Mouse (Mus musculus) megakaryocyte, embryonic 14.5 days (primary cell): ENCODE data around the gene Ndufa1. TPM values are rescaled to one million over a fixed set of nuclear protein-coding genes. Genes with fewer than 3 reads are reported as not detected.
"Not testable (repeated sequence)": the region's sequence is repeated elsewhere in the genome, so short reads cannot be mapped to it uniquely, and the experiment has no call there.

Experiments
- H3K27me3 ChIP-seq: replicated peaks from 2 replicates; pipeline ENCODE3; 2012; ENCODE audit warnings: inconsistent platforms
- H3K36me3 ChIP-seq: replicated peaks from 2 replicates; pipeline ENCODE3; 2012; ENCODE audit warnings: low read length, inconsistent platforms, mixed read lengths
- H3K4me1 ChIP-seq: 2 replicates; pipeline ENCODE4 v1.6.1; 2012; ENCODE audit warnings: inconsistent platforms
- H3K4me3 ChIP-seq: replicated peaks from 2 replicates; pipeline ENCODE3; 2012; ENCODE audit warnings: moderate library complexity, mild to moderate bottlenecking, inconsistent platforms
- H3K9me3 ChIP-seq: 2 replicates; pipeline ENCODE4 v1.6.1; 2012; ENCODE audit warnings: inconsistent platforms
- FLI1 ChIP-seq: IDR thresholded peaks from 2 replicates; pipeline ENCODE4 v1.6.1; 2012; ENCODE audit warnings: low read length, inconsistent platforms, mixed read lengths
- GATA1 ChIP-seq: IDR thresholded peaks from 3 replicates; pipeline ENCODE4 v1.6.1; 2012; ENCODE audit warnings: mixed read lengths, low read length, inconsistent platforms, borderline replicate concordance
- polyA plus RNA-seq: library from polyadenylated mRNA; stranded (reverse); fragments of >175 nt; gene quantifications from 2 replicates; pipeline ENCODE4 v1.2.3, GENCODE M21; 2012; ENCODE audit warnings: low replicate concordance; ENCODE audit not compliant: insufficient read depth

Ndufa1 gene
- polyA plus RNA-seq, 1 experiment: 272 TPM

DNA sequence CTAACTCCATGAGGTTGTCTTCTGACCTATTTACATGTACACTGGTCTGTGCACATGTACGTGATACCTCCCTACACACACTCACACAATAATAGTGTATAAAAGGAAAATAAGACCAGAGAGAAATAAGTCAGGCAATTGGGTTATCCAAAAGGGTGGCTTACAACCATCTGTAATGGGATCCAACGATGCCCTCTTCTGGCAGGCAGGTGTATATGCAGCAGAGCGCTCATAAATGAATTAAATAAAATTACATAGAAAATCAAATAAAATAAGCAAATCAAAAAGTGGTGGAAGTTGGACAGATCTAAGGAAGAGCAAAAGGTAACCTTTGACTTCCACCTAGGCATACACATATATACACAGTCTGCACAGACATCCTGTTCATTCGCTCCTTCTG, 33.1 kb downstream of the Ndufa1 start:
- TF ChIP-seq FLI1 (no peak), GATA1 (no peak)
- peaks cover 5% of the 10 kb centered on the region for H3K27me3 ChIP-seq
- no peak overlapping the region for H3K4me3 ChIP-seq
- H3K9me3 ChIP-seq: no peaks in the 10 kb centered on the region
- H3K36me3 ChIP-seq: peaks cover 26% of the 10 kb centered on the region
- peaks cover 8% of the 10 kb centered on the region for H3K4me1 ChIP-seq

DNA sequence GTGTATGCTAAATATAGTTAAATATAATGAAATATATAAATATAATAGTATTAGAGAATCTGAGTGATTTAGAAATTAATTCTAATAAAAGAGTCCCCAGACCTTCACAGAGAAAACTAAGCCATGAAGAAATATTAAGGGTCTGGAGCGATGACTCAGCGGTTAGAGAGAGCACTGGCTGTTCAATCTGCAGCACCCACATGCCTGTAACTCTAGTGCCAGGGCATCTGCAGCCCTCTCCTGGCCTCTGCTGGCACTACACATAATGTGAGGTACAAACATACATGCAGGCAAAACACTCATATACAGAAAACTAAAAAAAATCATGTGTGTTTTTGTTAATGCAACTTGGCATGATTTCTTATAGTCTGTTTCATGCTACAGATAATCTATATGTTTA, 46.0 kb downstream of the Ndufa1 start:
- Histone ChIP-seq H3K4me3 (no peak overlapping the region), H3K27me3 (no peaks in the 10 kb centered on the region), H3K9me3 (no peaks in the 10 kb centered on the region), H3K4me1 (no peaks in the 10 kb centered on the region), H3K36me3 (peaks cover 64% of the 10 kb centered on the region)
- no peak for TF ChIP-seq FLI1
- TF ChIP-seq GATA1: no peak

- not testable (repeated sequence) for H3K27me3 ChIP-seq, H3K4me3 ChIP-seq, H3K4me1 ChIP-seq, H3K9me3 ChIP-seq
- H3K36me3 ChIP-seq: peaks cover 64% of the 10 kb centered on the region
Observed at GRCm38 (mm10) chrX:37144498-37144897, 46.5 kb downstream of the Ndufa1 start.

GRCm38 (mm10) chrX:37141732-37142131, 49.2 kb downstream of the Ndufa1 start:
- Histone ChIP-seq H3K27me3 (peaks cover 2% of the 10 kb centered on the region), H3K9me3 (no peaks in the 10 kb centered on the region), H3K36me3 (peaks cover 68% of the 10 kb centered on the region), H3K4me3 (no peak overlapping the region), H3K4me1 (no peaks in the 10 kb centered on the region)
- TF ChIP-seq FLI1 (no peak), GATA1 (no peak)

Other genes starting within 250 kb of the Ndufa1 start
- 0.92 and 3.7 TPM in 2 replicates for gene Sept6, start 199.4 kb downstream of the Ndufa1 start, polyA plus RNA-seq
- gene Sowahd, start 142.3 kb downstream of the Ndufa1 start, polyA plus RNA-seq: not detected in 2 replicates
- 63.5 and 367 TPM in 2 replicates for gene Rpl39, start 105.8 kb downstream of the Ndufa1 start, polyA plus RNA-seq
- 5.9 TPM in 1 of 2 replicates, not detected in the other for gene Upf3b, start 80.8 kb downstream of the Ndufa1 start, polyA plus RNA-seq
- gene Nkap, start 64.4 kb downstream of the Ndufa1 start, polyA plus RNA-seq: 3.7 and 10.4 TPM in 2 replicates
- not detected in 2 replicates for gene Akap14, start 22.3 kb downstream of the Ndufa1 start, polyA plus RNA-seq
- 3.0 TPM in 1 of 2 replicates, not detected in the other for gene Rnf113a1, start 82 bp upstream of the Ndufa1 start, polyA plus RNA-seq
- not detected in 2 replicates for gene Gm9, start 19.9 kb upstream of the Ndufa1 start, polyA plus RNA-seq
- gene Rhox1, start 31.1 kb upstream of the Ndufa1 start, polyA plus RNA-seq: not detected in 2 replicates
- gene Rhox2a, start 53.8 kb upstream of the Ndufa1 start, polyA plus RNA-seq: not detected in 2 replicates
- not detected in 2 replicates for gene Rhox3a, start 58.8 kb upstream of the Ndufa1 start, polyA plus RNA-seq
- gene Rhox4a, start 74.2 kb upstream of the Ndufa1 start, polyA plus RNA-seq: not detected in 2 replicates
- gene Rhox3a2, start 188.9 kb upstream of the Ndufa1 start, polyA plus RNA-seq: not detected in 2 replicates
- gene Rhox4a2, start 199.7 kb upstream of the Ndufa1 start, polyA plus RNA-seq: not detected in 2 replicates
- not detected in 2 replicates for gene Rhox2b, start 220.9 kb upstream of the Ndufa1 start, polyA plus RNA-seq
- not detected in 2 replicates for gene Rhox4b, start 241.3 kb upstream of the Ndufa1 start, polyA plus RNA-seq